Mouse (Mus musculus) left cerebral cortex, adult 2 months (tissue): ENCODE data around the gene Pstpip1. TPM values are rescaled to one million over a fixed set of nuclear protein-coding genes. Genes with fewer than 3 reads are reported as not detected.

Experiments
- DNase-seq, 2 experiments: peaks; one replicate each; pipeline ENCODE4 v3.0.0; 2021 to 2022; ENCODE audit warnings: low spot score in 2 of 2, mixed read lengths in 1 of 2; ENCODE audit errors: extremely low spot score in 1 of 2
- H3K27ac ChIP-seq: fragments of 200-600 bp; 2 replicates; pipeline ENCODE4 v1.8.1; 2022
- H3K4me3 ChIP-seq: fragments of 200-600 bp; 2 replicates; pipeline ENCODE4 v1.8.1; 2022
- CTCF ChIP-seq: fragments of 200-600 bp; IDR thresholded peaks from 2 replicates; pipeline ENCODE4 v1.8.1; 2022; ENCODE audit warnings: antibody characterized with exemption, mild to moderate bottlenecking, moderate library complexity
- intact Hi-C: fragments of 180-260 bp; cut with DNase I; formaldehyde crosslinking; loops from one replicate; pipeline ENCODE4 v1.15.1; 2025
- total RNA-seq, 2 experiments: library from RNA; stranded (reverse); gene quantifications; 2 replicates each; pipeline ENCODE4 v1.2.3; 2021

The Pstpip1 gene
- total RNA-seq, 2 experiments from 2014 or later, result 2.3 to 4.6 TPM

GRCm38 (mm10) chr9:56131813-56132525, 42.2 kb downstream of the Pstpip1 start:
- Histone ChIP-seq H3K4me3 (no peak overlapping the region), H3K27ac (no peak overlapping the region)
- no peak for DNase-seq
- intact Hi-C loops, result no loop called here
- no peak for TF ChIP-seq CTCF

DNA sequence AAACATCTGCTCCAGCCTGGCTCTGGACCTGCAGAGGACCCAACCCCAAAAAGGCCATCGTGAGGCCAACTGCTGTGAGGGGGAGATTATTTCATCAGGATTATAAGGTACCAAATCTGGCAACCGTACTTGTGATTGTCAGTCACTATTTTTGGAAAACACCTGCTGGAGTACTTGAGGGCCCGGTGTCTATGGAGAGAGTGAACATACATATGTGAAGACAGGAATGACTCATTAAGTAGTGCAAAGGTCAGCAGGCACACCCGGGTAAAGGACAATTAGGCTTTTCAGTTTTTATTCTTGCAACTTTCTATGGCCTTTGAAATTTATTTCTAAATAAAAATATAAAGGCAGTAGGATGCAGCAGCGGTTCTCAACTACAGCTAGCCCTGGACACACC, 44.2 kb downstream of the Pstpip1 start:
- DNase-seq, result no peak
- TF ChIP-seq CTCF, result no peak
- intact Hi-C loops, result no loop called here
- no peak overlapping the region for H3K4me3 ChIP-seq
- no peak overlapping the region for H3K27ac ChIP-seq

DNA sequence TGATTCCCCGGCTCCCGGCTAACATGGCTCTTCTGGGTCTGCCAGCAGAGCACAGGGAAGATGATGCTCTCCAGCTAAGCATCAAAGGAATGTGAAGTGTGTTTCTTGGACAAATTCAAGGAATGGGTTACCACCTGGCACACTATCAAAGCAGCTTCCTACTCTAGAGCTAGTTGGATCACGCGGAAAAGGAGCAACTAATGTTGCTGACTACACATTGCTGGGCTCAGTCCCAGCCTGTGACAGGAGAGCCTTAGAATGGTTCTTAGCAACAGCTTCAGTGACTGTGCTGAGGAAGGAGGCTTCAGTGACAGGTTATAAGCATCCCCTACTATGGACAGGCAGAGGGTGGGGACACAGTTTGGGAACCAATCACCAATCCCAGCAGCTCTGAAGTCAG, 44.9 kb downstream of the Pstpip1 start:
- no peak for TF ChIP-seq CTCF
- DNase-seq, result no peak
- Histone ChIP-seq H3K4me3 (no peak overlapping the region), H3K27ac (no peak overlapping the region)
- intact Hi-C loops, result no loop called here

- Histone ChIP-seq H3K27ac (no peak overlapping the region), H3K4me3 (no peak overlapping the region)
- intact Hi-C loops, result no loop called here
- no peak for DNase-seq
- no peak for TF ChIP-seq CTCF
Measured at GRCm38 (mm10) chr9:56135590-56136197, 45.9 kb downstream of the Pstpip1 start.

DNA sequence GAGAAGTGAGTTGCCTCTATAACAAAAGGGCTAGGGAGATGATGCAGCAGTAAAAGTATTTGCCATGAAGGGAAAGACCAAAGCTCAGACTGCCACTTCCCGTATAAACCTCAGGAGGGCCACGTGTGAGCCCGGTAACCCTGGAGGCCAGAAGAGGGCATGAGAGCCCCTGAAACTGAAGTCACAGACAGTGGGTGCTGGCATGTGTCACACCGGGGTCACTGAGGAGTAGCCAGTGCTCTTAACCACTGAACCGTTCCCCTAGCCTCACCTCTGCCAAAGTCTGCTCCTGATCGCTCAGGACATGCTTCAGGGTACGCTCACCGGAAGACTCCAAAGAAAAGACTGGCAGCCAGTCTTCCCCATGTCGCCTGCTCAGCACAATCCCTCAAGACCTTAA, 52.0 kb downstream of the Pstpip1 start:
- H3K4me3 ChIP-seq, result no peak overlapping the region
- H3K27ac ChIP-seq, result no peak overlapping the region
- intact Hi-C loops, result no loop called here
- peak; percentile 6; the same call in 1 of the 2 replicates for TF ChIP-seq CTCF
- no peak for DNase-seq

DNA sequence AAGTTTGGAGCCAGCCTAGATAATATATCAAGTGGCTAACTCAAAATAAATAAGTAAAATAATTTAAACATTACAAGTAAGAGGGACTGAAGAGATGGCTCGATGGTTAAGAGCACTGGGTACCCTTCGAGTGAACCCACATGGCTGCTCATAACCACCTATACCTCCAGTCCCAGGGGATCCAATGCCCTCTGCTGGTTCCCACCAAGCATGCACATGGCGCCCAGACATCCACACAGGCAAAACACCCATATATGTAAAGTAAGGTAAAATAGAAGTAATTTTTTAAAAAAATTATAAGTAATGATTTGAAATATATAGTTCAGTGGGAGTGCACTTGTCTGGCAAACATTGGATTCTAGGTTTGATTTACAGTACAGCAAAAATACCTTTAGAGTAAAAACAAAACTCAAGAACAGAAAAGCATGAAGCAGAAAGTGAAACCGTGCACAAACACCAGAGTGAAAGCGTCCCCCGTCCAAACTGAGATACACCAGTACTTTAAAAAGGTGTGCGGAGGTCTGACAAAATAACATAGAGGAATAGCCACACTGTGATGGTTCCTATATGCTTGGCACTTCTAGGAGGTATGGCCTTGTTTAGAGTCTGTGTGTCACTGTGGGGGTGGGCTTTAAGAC, 54.7 kb downstream of the Pstpip1 start:
- TF ChIP-seq CTCF, result no peak; the same call in 1 of the 2 replicates
- intact Hi-C loops, result no loop called here
- no peak for DNase-seq
- H3K4me3 ChIP-seq, result no peak overlapping the region
- H3K27ac ChIP-seq, result no peak overlapping the region

DNA sequence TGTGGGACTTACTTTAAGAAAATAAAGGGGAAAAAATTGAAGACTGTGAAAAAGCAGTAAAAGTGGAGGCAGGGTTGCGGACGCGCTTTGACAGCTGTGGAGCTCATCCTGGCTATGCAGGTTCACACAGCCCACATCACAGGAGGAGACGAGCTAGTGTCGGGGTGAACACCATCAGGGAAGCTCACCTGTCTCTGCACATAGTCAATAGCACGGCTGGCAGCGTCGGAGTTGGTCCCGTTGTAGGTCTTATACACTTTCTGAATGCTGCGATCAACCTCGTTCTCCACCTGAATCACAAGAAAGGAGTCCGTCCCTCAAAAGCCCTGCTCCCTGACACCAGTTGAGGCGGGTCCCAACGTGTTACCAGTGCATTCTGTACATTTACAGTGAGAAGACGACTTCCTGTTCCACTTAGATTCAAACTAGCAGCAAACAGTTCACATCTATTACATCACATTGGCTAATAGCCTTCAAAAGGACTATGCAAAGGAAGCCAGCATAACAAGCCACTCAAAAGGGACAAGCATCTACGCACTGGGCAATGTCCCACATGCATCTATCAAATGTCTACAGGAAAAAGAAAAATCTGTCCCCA, 56.7 kb downstream of the Pstpip1 start:
- no peak for DNase-seq
- TF ChIP-seq CTCF, result no peak
- Histone ChIP-seq H3K27ac (no peak overlapping the region), H3K4me3 (no peak overlapping the region)
- intact Hi-C loops, result no loop called here

DNA sequence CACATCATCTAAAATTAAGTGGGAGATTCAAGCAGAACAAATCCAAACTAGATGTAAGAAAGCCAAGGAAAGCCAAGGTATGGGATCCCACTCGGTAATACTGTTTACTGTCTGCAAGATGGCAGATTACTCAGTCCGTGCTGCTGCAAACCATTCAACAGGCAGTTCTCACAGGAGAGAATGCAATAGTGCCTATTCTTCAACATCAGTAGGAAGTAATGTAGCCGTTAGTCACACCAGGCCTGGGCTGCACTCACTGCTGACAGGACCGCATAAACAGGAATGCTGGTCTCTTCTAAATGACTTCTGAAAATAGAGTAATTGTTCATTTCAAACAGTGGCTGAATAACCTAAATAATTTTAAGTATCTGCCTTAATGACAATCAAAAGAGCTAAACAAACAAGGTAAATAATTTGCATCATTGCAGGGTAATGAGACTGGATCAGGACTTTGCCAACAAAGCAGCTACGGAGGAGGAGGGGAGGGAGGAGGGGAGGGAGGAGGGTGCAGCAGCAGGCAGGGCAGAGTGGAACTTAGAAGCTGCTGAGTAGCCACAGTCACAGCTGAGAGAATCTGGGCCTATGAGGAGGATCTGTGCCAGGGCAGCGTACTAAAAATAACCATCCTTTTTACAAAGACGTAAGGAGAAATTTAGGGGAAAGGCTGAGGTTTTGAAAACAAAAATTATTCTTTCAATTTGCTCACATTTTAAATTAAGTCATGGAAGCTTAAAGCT, 62.2 kb downstream of the Pstpip1 start:
- intact Hi-C loops, result no loop called here
- peak overlapping the region; percentile 78 for H3K27ac ChIP-seq
- no peak for TF ChIP-seq CTCF
- DNase-seq, result no peak
- no peak overlapping the region for H3K4me3 ChIP-seq

- intact Hi-C loops, result no loop called here
- no peak for DNase-seq
- no peak for TF ChIP-seq CTCF
- Histone ChIP-seq H3K4me3 (no peak overlapping the region), H3K27ac (peak overlapping the region; percentile 78)
Measured at GRCm38 (mm10) chr9:56152482-56153007, 62.8 kb downstream of the Pstpip1 start.

- intact Hi-C loops, result no loop called here
- Histone ChIP-seq H3K4me3 (no peak overlapping the region), H3K27ac (no peak overlapping the region)
- no peak for DNase-seq
- TF ChIP-seq CTCF, result no peak
Measured at GRCm38 (mm10) chr9:56154572-56154971, 64.8 kb downstream of the Pstpip1 start.

GRCm38 (mm10) chr9:56158077-56158476, 68.3 kb downstream of the Pstpip1 start:
- Histone ChIP-seq H3K27ac (no peak overlapping the region), H3K4me3 (no peak overlapping the region)
- intact Hi-C loops, result no loop called here
- no peak for DNase-seq
- TF ChIP-seq CTCF, result no peak
